In the genomic region with DNA sequence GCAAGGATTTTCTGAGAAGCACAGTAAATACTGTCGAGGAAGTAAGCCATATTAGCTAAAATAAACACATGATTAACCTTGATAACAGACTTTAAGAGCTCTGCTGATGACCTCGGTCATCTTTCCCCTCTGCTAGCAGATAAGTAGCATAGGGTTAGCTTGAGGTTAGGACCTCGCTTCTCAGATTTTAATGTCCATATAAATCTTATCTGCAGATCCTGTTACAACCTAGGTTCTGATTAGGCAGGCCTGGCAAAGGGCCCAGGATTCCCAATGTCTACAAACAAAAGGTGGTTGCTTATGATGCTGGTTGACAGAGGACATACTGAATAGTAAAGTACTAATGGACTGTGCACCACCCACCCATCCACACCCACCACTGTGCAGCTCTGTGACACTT, we compare ENCODE assay signal across 10 mouse cellular contexts.
"Had no signal": no experiment of that assay in that cellular context is flagged by ENCODE, and none has a peak within 500 bp of the region (broad histone marks: within the 10 kb centered on the region; RNA-seq: fewer than 3 reads in every experiment).

No protein-coding gene starts in this region.

- ATAC-seq: inflammation-experienced regulatory T-cells, adult 6 months; intestine, postnatal 0 days; lung, postnatal 0 days; midbrain, embryonic 13.5 days had no signal

- H3K4me3 ChIP-seq: limb, embryonic 13.5 days; liver, embryonic 15.5 days; midbrain, embryonic 13.5 days had no signal

- H3K36me3 ChIP-seq: limb, embryonic 13.5 days; liver, embryonic 15.5 days; midbrain, embryonic 13.5 days had no signal

- H3K9ac ChIP-seq: limb, embryonic 13.5 days; liver, embryonic 15.5 days; midbrain, embryonic 13.5 days had no signal

- H3K27ac ChIP-seq: limb, embryonic 13.5 days; liver, embryonic 15.5 days; midbrain, embryonic 13.5 days had no signal

- DNase-seq: left cerebral cortex, postnatal 4 days; lung, adult 2 months; right cerebral cortex, postnatal 14 days; thymus, postnatal 4 days had no signal

- H3K9me3 ChIP-seq: limb, embryonic 13.5 days; liver, embryonic 15.5 days; midbrain, embryonic 13.5 days had no signal

- H3K4me2 ChIP-seq: limb, embryonic 13.5 days; liver, embryonic 15.5 days; midbrain, embryonic 13.5 days had no signal

- H3K27me3 ChIP-seq: limb, embryonic 13.5 days; liver, embryonic 15.5 days; midbrain, embryonic 13.5 days had no signal

- H3K4me1 ChIP-seq: limb, embryonic 13.5 days; liver, embryonic 15.5 days; midbrain, embryonic 13.5 days had no signal
